Mouse (Mus musculus) hindbrain, embryonic 16.5 days (tissue): Measurements from ENCODE around the gene Timm17a. TPM values are rescaled to one million over a fixed set of nuclear protein-coding genes. Genes with fewer than 3 reads are reported as not detected.

Experiments used
- ATAC-seq: fragments of 200-750 bp; cut with Nextera tagmentation; 2 replicates; pipeline ENCODE4 v1.8.0; 2017; ENCODE audit warnings: moderate TSS enrichment, moderate library complexity
- H3K27ac ChIP-seq: fragments of 300-500 bp; sonication (generic); 2 replicates; pipeline ENCODE4 v1.5.1; 2014; ENCODE audit warnings: low read depth, mild to moderate bottlenecking, control low read depth, low read length, moderate library complexity
- H3K27me3 ChIP-seq: fragments of 300-500 bp; sonication (generic); replicated peaks from 2 replicates; pipeline ENCODE4 v1.6.1; 2014; ENCODE audit warnings: low read length; ENCODE audit not compliant: control insufficient read depth, insufficient read depth
- H3K36me3 ChIP-seq: fragments of 300-500 bp; sonication (generic); 2 replicates; pipeline ENCODE4 v1.6.1; 2014; ENCODE audit warnings: mild to moderate bottlenecking, low read length, moderate library complexity, mixed read lengths; ENCODE audit not compliant: control insufficient read depth, insufficient read depth
- H3K4me1 ChIP-seq: fragments of 300-500 bp; sonication (generic); 2 replicates; pipeline ENCODE4 v1.6.1; 2014; ENCODE audit warnings: low read depth, low read length; ENCODE audit not compliant: control insufficient read depth, insufficient read depth
- H3K4me2 ChIP-seq: fragments of 300-500 bp; sonication (generic); 2 replicates; pipeline ENCODE4 v1.6.1; 2014; ENCODE audit warnings: mild to moderate bottlenecking, low read length, control low read depth, moderate library complexity
- H3K4me3 ChIP-seq: fragments of 300-500 bp; sonication (generic); 2 replicates; pipeline ENCODE4 v1.5.1; 2014; ENCODE audit warnings: mild to moderate bottlenecking, low read length, control low read depth, moderate library complexity
- H3K9ac ChIP-seq: fragments of 300-500 bp; sonication (generic); 2 replicates; pipeline ENCODE4 v1.6.1; 2014; ENCODE audit warnings: low read depth, mild to moderate bottlenecking, control low read depth, low read length, moderate library complexity
- H3K9me3 ChIP-seq: fragments of 300-500 bp; sonication (generic); 2 replicates; pipeline ENCODE4 v1.6.1; 2014; ENCODE audit warnings: mild to moderate bottlenecking, low read length, moderate library complexity; ENCODE audit not compliant: control insufficient read depth
- WGBS: fragments of 180-500 bp; shearing (Covaris S2); extraction: QIAGEN DNeasy Blood & Tissue Kit; methylation state at CpG from one replicate; pipeline ENCODE4 v1.1.7; 2014; 5-methylcytosine and 5-hydroxymethylcytosine counted together
- polyA plus RNA-seq: library from polyadenylated mRNA; unstranded; fragments of >200 nt; fragmentation: Nextera tagmentation; extraction: Ambion mirVana; gene quantifications from 2 replicates; pipeline ENCODE4 v1.2.1, GENCODE M21; 2015

Gene Timm17a
- polyA plus RNA-seq, 1 experiment from 2014 or later, result 193 TPM

DNA sequence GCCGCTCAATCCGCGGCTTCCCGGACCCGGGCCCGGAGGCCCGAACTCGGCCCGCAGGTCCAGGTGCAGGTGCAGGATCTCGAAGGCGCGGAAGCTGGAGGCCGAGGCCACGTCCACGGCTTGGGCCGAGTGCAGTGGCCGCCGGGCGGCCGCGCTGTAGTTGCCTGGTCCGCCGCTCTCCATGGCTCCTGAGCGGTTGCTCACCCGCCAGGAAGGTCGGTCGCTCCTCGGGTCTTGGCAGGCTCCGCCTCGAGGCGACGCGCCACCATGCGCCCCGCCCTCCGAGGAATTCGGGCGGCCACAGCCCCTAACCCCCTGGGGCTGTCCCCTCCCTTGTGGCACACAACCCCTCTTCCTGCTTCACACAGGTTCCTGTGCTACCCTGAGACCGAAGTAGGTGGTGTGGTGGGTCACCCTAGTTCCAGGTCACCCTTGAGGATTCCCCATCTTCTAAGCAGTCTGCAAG, 29.7 kb downstream of the Timm17a start, which contains the start of gene Rnpep:
Gene Rnpep, minus strand, starts transcription at position 259 of the 466 bp plus-strand sequence.
- H3K36me3 ChIP-seq, result no peaks in the 10 kb centered on the region
- H3K4me1 ChIP-seq, result peaks cover 17% of the 10 kb centered on the region
- WGBS, result 0% methylated on average over 31 of the region's 39 CpGs
- no peaks in the 10 kb centered on the region for H3K27me3 ChIP-seq
- H3K4me3 ChIP-seq, result peak within 1 kb of the TSS; percentile 92
- peak within 1 kb of the TSS; percentile 89 for H3K4me2 ChIP-seq
- peak within 1 kb of the TSS; percentile 98 for H3K9ac ChIP-seq
- peak within 1 kb of the TSS; percentile 94 for H3K27ac ChIP-seq
- H3K9me3 ChIP-seq, result no peaks in the 10 kb centered on the region
- ATAC-seq, result peak; percentile 90

- Histone ChIP-seq H3K4me1 (peaks cover 17% of the 10 kb centered on the region), H3K36me3 (no peaks in the 10 kb centered on the region), H3K27me3 (no peaks in the 10 kb centered on the region), H3K27ac (peak overlapping the region; percentile 94), H3K9me3 (no peaks in the 10 kb centered on the region), H3K4me2 (peak overlapping the region; percentile 89), H3K4me3 (peak overlapping the region; percentile 92), H3K9ac (peak overlapping the region; percentile 98)
- WGBS, result under 1% methylated on average over 42 of the region's 48 CpGs
- peak; percentile 81 for ATAC-seq
These were observed 30.2 kb downstream of the Timm17a start for GRCm38 (mm10) chr1:135283287-135283825.

GRCm38 (mm10) chr1:135282536-135283286, 30.9 kb downstream of the Timm17a start:
- no peaks in the 10 kb centered on the region for H3K36me3 ChIP-seq
- no peaks in the 10 kb centered on the region for H3K27me3 ChIP-seq
- H3K27ac ChIP-seq, result peak overlapping the region; percentile 94
- 40% methylated on average over 13 of the region's 13 CpGs for WGBS
- peaks cover 17% of the 10 kb centered on the region for H3K4me1 ChIP-seq
- H3K4me3 ChIP-seq, result peak overlapping the region; percentile 92
- peak overlapping the region; percentile 98 for H3K9ac ChIP-seq
- H3K9me3 ChIP-seq, result no peaks in the 10 kb centered on the region
- no peak for ATAC-seq
- H3K4me2 ChIP-seq, result peak overlapping the region; percentile 89

- Histone ChIP-seq H3K27ac (no peak overlapping the region), H3K4me2 (no peak overlapping the region; the same call in 1 of the 2 replicates)
- 93% methylated on average over 17 of the region's 17 CpGs for WGBS
These were observed 31.7 kb downstream of the Timm17a start for GRCm38 (mm10) chr1:135281841-135282240.

GRCm38 (mm10) chr1:135280646-135281045, 32.9 kb downstream of the Timm17a start:
- no peaks in the 10 kb centered on the region for H3K27me3 ChIP-seq
- 0 out of 2 replicates have a peak overlapping the region, but pooled peaks have one; percentile 5 for H3K4me2 ChIP-seq
- ATAC-seq, result no peak; the same call in 1 of the 2 replicates
- H3K36me3 ChIP-seq, result peaks cover 11% of the 10 kb centered on the region
- H3K4me1 ChIP-seq, result peaks cover 17% of the 10 kb centered on the region
- H3K27ac ChIP-seq, result no peak overlapping the region
- WGBS, result 53% methylated on average over 9 of the region's 9 CpGs
- no peaks in the 10 kb centered on the region for H3K9me3 ChIP-seq
- no peak overlapping the region for H3K4me3 ChIP-seq
- no peak overlapping the region for H3K9ac ChIP-seq

More at GRCm38 (mm10) chr1:135281841-135282240, 31.7 kb downstream of the Timm17a start:
- Histone ChIP-seq H3K4me1 (peaks cover 17% of the 10 kb centered on the region), H3K4me3 (no peak overlapping the region), H3K36me3 (peaks cover 4% of the 10 kb centered on the region; the same call in 1 of the 2 replicates), H3K9me3 (no peaks in the 10 kb centered on the region), H3K27me3 (no peaks in the 10 kb centered on the region), H3K9ac (no peak overlapping the region)
- no peak for ATAC-seq

- Histone ChIP-seq H3K27ac (no peak overlapping the region), H3K9ac (no peak overlapping the region), H3K4me3 (no peak overlapping the region), H3K36me3 (peaks cover 27% of the 10 kb centered on the region), H3K27me3 (no peaks in the 10 kb centered on the region), H3K4me2 (no peak overlapping the region), H3K4me1 (no peaks in the 10 kb centered on the region), H3K9me3 (no peaks in the 10 kb centered on the region)
- WGBS, result 84% methylated on average over 9 of the region's 9 CpGs
- no peak for ATAC-seq
These were observed 42.2 kb downstream of the Timm17a start for GRCm38 (mm10) chr1:135271371-135271770.

GRCm38 (mm10) chr1:135267663-135268446, 45.7 kb downstream of the Timm17a start:
- Histone ChIP-seq H3K4me3 (no peak overlapping the region), H3K9me3 (no peaks in the 10 kb centered on the region), H3K27ac (no peak overlapping the region), H3K36me3 (peaks cover 26% of the 10 kb centered on the region), H3K4me2 (no peak overlapping the region), H3K9ac (no peak overlapping the region), H3K4me1 (no peaks in the 10 kb centered on the region), H3K27me3 (no peaks in the 10 kb centered on the region)
- 90% methylated on average over 10 of the region's 10 CpGs for WGBS
- no peak for ATAC-seq

DNA sequence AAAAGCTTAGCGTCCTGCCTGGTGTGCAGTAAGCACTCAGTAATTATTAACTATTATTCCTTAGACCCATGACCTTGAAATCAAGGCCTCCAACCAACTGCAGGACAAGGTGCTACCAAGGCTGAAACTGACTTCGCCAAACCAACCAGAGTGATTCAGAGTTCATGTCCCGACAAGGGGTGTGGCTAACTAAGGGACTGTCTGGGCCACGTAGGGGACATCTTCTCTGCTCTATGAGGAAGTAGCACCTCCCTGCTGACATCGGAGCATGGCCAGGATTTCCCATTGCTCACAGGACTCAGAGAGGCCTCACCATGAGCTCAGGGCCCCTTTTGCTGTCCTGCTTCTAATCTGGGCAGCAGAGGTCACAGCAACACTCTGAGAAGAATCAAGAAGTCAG, 47.7 kb downstream of the Timm17a start:
- H3K4me1 ChIP-seq, result no peaks in the 10 kb centered on the region
- 96% methylated on average over 5 of the region's 5 CpGs for WGBS
- H3K9ac ChIP-seq, result no peak overlapping the region
- H3K27me3 ChIP-seq, result no peaks in the 10 kb centered on the region
- ATAC-seq, result no peak
- no peak overlapping the region for H3K4me2 ChIP-seq
- no peaks in the 10 kb centered on the region for H3K9me3 ChIP-seq
- no peak overlapping the region for H3K4me3 ChIP-seq
- H3K36me3 ChIP-seq, result peaks cover 22% of the 10 kb centered on the region
- H3K27ac ChIP-seq, result no peak overlapping the region

GRCm38 (mm10) chr1:135263316-135263715, 50.3 kb downstream of the Timm17a start:
- peaks cover 18% of the 10 kb centered on the region for H3K36me3 ChIP-seq
- H3K4me3 ChIP-seq, result no peak overlapping the region
- H3K27ac ChIP-seq, result no peak overlapping the region
- no peaks in the 10 kb centered on the region for H3K27me3 ChIP-seq
- H3K4me1 ChIP-seq, result peaks cover 7% of the 10 kb centered on the region; the same call in 1 of the 2 replicates
- no peak overlapping the region for H3K4me2 ChIP-seq
- H3K9ac ChIP-seq, result no peak overlapping the region
- no peak for ATAC-seq
- no peaks in the 10 kb centered on the region for H3K9me3 ChIP-seq
- 85% methylated on average over 9 of the region's 9 CpGs for WGBS
